Mouse (Mus musculus) ovary, adult 10 weeks (tissue): ENCODE measurements around the gene Klhl22. TPM values are rescaled to one million over a fixed set of nuclear protein-coding genes. Genes with fewer than 3 reads are reported as not detected.

ENCODE experiments used
- polyA plus RNA-seq: library from polyadenylated mRNA; stranded (reverse); fragments of 350-450 nt; fragmentation: Illumina TruSeq; extraction: RNeasy Lipid Tissue Mini Kit (QIAGEN cat#74804); gene quantifications from one replicate; pipeline ENCODE4 v1.2.3, GENCODE M21; 2014

The Klhl22 gene
- polyA plus RNA-seq = 11.0 TPM

DNA sequence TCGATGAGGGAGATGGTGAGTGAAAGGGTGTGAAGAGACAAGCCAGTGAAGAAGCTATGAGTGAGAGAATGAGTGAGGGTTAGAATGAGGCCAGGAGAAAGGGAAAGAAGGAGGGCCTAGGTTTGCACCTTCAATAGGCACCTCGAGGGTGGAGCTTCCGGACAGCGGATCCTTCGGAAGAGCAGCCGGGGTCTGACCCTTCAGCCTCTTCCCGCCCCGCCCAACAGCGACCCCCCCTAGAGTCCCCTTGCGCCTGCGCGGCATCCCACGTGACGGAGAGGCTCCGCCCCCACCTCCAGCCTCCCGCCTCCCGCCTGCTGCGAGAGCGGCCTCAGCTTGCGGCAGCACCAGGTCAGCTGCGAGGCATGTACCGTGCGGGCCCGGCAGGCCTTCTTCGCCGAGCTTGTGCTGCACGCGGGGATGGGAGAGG is at the start of gene Klhl22:
Gene Klhl22, plus strand, starts transcription at position 275 of the 430 bp plus-strand sequence.

DNA sequence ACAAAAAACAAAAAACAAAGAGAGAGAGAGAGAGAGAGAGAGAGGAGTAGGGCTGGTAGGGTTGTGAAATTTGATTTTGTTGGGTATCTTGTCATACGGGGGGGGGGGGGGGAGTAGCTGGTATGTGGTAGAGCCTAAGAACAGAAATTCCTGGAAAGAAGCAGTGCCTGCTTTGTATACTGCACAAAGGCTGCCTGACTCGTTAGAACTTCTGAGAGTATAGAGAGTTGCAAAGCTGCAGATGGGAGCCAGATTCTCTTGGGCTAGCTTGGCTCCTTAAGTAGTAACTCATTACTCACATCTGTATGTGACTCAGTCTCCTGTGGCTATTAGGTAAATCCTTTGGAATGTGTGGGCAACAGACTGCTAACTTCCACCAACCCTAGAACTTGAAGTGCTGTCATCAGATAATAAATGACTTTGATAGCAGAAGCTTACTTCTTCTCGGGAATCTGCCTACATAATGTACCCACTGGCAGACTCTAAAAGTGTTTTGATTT is 26.5 kb upstream of the Klhl22 start, which contains the start of gene Med15:
Gene Med15, minus strand, starts transcription at position 51 of the 500 bp plus-strand sequence.

DNA sequence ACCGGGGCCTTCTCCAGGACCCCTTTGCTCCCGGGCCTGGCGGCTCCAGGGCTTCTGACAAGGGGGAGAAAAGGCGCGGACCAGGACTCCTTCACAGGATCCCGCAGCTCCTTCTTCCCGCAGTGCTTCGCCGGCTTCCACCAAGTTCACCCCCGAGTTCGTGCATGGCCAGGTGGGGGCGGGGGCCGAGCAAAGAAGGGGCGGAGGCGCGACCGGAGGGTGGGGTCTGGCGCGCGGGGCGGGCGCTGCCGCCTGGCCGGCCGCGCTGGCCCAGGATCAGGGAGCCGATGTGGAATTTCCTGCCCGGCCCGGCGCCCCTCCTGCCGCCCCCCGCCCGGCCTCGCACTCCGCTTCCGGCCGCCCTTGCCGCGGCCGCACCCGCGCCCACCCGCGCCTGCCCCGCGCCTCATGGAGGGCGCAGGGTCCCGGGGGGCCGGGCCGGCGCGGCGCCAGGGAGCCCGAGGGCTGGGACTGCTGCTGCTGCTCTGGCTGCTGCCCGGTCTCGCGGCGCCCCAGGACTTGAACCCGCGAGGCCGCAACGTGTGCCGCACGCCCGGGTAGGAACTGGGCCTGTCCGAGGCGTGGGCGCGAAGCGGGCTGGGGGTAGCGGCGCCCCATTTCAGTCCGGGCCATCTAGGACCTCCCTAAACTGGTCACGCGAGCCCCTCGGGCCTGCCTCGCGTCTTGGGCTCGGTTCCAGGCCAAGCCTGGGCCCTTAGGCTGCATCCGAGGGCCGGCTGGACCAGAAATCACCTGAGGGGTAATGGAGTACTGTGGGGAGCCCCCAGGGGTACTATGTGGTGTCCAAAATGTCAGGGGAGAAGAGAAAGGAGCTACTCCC is 37.8 kb downstream of the Klhl22 start, which contains the start of gene Scarf2:
Gene Scarf2, plus strand, starts transcription at position 312 of the 841 bp plus-strand sequence.

DNA sequence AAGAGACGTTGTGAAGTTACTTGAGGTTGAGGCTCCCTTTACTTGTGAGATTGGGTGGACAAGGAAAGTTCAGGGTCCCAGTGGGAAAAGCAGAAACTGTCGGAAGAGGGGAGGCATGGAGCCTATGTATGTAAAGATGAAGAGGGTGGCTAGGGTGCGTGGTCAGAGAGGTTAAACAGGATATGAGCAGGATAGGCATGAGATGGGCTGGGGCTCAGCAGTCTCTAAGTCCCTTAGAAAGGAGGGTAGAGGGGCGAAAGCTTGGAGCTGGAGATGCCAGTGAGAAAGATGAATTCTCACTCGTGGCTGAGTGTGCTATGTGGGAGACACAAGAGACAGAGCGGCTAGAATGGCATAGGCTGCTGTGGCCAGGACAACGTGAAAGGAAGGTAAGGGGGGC is 73.4 kb downstream of the Klhl22 start, which contains the start of gene B830017H08Rik:
Gene B830017H08Rik, plus strand, starts transcription at position 301 of the 400 bp plus-strand sequence.

DNA sequence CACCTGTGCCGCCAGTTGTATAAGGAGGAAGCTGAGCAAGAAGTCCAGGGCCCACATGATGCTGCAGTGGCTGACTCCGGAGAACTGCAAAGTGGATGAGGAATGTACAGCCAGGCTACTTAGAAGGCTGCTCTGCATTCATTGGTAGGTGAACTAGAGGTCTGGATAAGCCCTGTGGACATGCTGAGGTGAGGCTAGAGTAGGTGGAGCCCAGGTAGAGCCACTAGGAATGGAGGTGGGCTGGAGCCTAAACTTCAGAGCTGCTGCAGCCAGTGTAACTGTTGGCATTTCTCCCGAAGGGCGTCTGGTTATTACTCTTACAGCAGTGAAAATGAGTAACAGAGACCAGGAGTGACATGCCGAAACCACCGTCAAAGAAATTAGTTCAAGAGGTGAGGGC is 78.6 kb downstream of the Klhl22 start, which contains the start of gene Car15:
Gene Car15, minus strand, starts transcription at position 314 of the 400 bp plus-strand sequence.

Other genes starting within 250 kb of the Klhl22 start
- gene Thap7, start 228.5 kb upstream of the Klhl22 start, polyA plus RNA-seq = 1.1 TPM
- gene Lrrc74b, start 198.4 kb upstream of the Klhl22 start, polyA plus RNA-seq = 6.9 TPM
- gene P2rx6, start 197.7 kb upstream of the Klhl22 start, polyA plus RNA-seq = 0.31 TPM
- 0.26 TPM for gene Slc7a4, start 176.4 kb upstream of the Klhl22 start, polyA plus RNA-seq
- 22.9 TPM for gene Smpd4, start 140.3 kb upstream of the Klhl22 start, polyA plus RNA-seq
- 1.3 TPM for gene Ccdc74a, start 113.1 kb upstream of the Klhl22 start, polyA plus RNA-seq
- 10.9 TPM for gene Med15, start 26.7 kb upstream of the Klhl22 start, polyA plus RNA-seq
- 0.14 TPM for gene Scarf2, start 37.7 kb downstream of the Klhl22 start, polyA plus RNA-seq
- gene B830017H08Rik, start 73.5 kb downstream of the Klhl22 start, polyA plus RNA-seq = not detected
- gene Car15, start 78.7 kb downstream of the Klhl22 start, polyA plus RNA-seq = not detected
- gene Gm20518, start 132.1 kb downstream of the Klhl22 start, polyA plus RNA-seq = not detected
- not detected for gene Tssk1, start 134.6 kb downstream of the Klhl22 start, polyA plus RNA-seq
- gene Dgcr2, start 138.9 kb downstream of the Klhl22 start, polyA plus RNA-seq = 13.3 TPM
- gene Tssk2, start 139.0 kb downstream of the Klhl22 start, polyA plus RNA-seq = not detected
- gene Ess2, start 151.7 kb downstream of the Klhl22 start, polyA plus RNA-seq = 2.9 TPM
- gene Gsc2, start 155.4 kb downstream of the Klhl22 start, polyA plus RNA-seq = not detected
- 11.5 TPM for gene Slc25a1, start 168.6 kb downstream of the Klhl22 start, polyA plus RNA-seq
- not detected for gene Vpreb2, start 220.8 kb downstream of the Klhl22 start, polyA plus RNA-seq